Mouse (Mus musculus): ENCODE results near the gene Olfr648. TPM values are rescaled to one million over a fixed set of nuclear protein-coding genes. Genes with fewer than 3 reads are reported as not detected.

Gene Olfr648
- polyA plus RNA-seq, 1 experiment from 2014 or later = 0.19 TPM

- Histone ChIP-seq H3K27ac (ENCODE audit: low read depth, low read length) (no peak overlapping the region), H3K4me2 (no peak overlapping the region), H3K27me3 (replicated peaks; ENCODE audit: control insufficient read depth, insufficient read depth, low read length) (no peaks in the 10 kb centered on the region), H3K4me3 (ENCODE audit: low read depth, low read length) (no peak overlapping the region), H3K9me3 (ENCODE audit: control insufficient read depth, low read length) (no peaks in the 10 kb centered on the region), H3K36me3 (ENCODE audit: control insufficient read depth, insufficient read depth, low read length) (no peaks in the 10 kb centered on the region), H3K4me1 (replicated peaks; ENCODE audit: control insufficient read depth, insufficient read depth, low read length) (no peaks in the 10 kb centered on the region), H3K9ac (ENCODE audit: low read depth, low read length) (no peak overlapping the region)
- DNase-seq (ENCODE audit: low spot score) = no peak
- WGBS = 54% methylated on average over 9 of the region's 9 CpGs
- ATAC-seq (replicated peaks; ENCODE audit: low FRiP score) = no peak
Measured at GRCm38 (mm10) chr7:104191275-104191674, 8.1 kb upstream of the Olfr648 start.

GRCm38 (mm10) chr7:104179074-104179473 lies 4.1 kb downstream of the Olfr648 start:
- DNase-seq (ENCODE audit: low spot score) (no peak), ATAC-seq (replicated peaks; ENCODE audit: low FRiP score) (no peak)
- H3K9ac ChIP-seq (ENCODE audit: low read depth, low read length) = no peak overlapping the region
- WGBS = 88% methylated on average over 1 of the region's 1 CpGs
- no peaks in the 10 kb centered on the region for H3K4me1 ChIP-seq (replicated peaks; ENCODE audit: control insufficient read depth, insufficient read depth, low read length)
- no peaks in the 10 kb centered on the region for H3K36me3 ChIP-seq (ENCODE audit: control insufficient read depth, insufficient read depth, low read length)
- no peak overlapping the region for H3K4me3 ChIP-seq (ENCODE audit: low read depth, low read length)
- H3K27me3 ChIP-seq (replicated peaks; ENCODE audit: control insufficient read depth, insufficient read depth, low read length) = no peaks in the 10 kb centered on the region
- H3K27ac ChIP-seq (ENCODE audit: low read depth, low read length) = no peak overlapping the region
- H3K4me2 ChIP-seq = no peak overlapping the region
- no peaks in the 10 kb centered on the region for H3K9me3 ChIP-seq (ENCODE audit: control insufficient read depth, low read length)

- Histone ChIP-seq H3K9ac (ENCODE audit: low read depth, low read length) (no peak overlapping the region), H3K4me1 (replicated peaks; ENCODE audit: control insufficient read depth, insufficient read depth, low read length) (no peaks in the 10 kb centered on the region), H3K36me3 (ENCODE audit: control insufficient read depth, insufficient read depth, low read length) (no peaks in the 10 kb centered on the region), H3K4me2 (no peak overlapping the region), H3K27me3 (replicated peaks; ENCODE audit: control insufficient read depth, insufficient read depth, low read length) (no peaks in the 10 kb centered on the region), H3K27ac (ENCODE audit: low read depth, low read length) (no peak overlapping the region), H3K9me3 (ENCODE audit: control insufficient read depth, low read length) (no peaks in the 10 kb centered on the region), H3K4me3 (ENCODE audit: low read depth, low read length) (no peak overlapping the region)
- 74% methylated on average over 5 of the region's 5 CpGs for WGBS
- ATAC-seq (replicated peaks; ENCODE audit: low FRiP score) = no peak
- no peak for DNase-seq (ENCODE audit: low spot score)
Measured at GRCm38 (mm10) chr7:104178422-104179054, 4.7 kb downstream of the Olfr648 start.

DNA sequence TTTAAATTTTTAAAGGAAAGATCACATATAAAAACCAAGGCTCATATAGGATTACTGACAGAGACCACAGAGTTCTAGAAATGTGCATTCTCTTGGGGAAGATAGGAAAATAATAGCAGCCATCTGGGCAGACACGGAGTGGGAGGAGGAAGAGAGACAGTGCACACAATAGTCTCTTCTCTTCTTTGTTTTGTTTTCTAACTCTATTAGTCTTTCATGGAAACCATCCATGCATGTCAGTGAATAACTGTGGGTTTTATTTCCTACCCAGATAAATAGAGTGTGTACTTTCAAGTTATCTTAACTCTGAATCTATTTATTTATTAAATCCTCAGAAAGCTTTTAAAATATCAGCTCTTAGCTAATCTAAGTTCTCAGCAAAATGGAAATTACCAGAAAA lies 8.1 kb downstream of the Olfr648 start:
- Histone ChIP-seq H3K27me3 (replicated peaks; ENCODE audit: control insufficient read depth, insufficient read depth, low read length) (no peaks in the 10 kb centered on the region), H3K36me3 (ENCODE audit: control insufficient read depth, insufficient read depth, low read length) (no peaks in the 10 kb centered on the region), H3K4me1 (replicated peaks; ENCODE audit: control insufficient read depth, insufficient read depth, low read length) (no peaks in the 10 kb centered on the region), H3K9me3 (ENCODE audit: control insufficient read depth, low read length) (no peaks in the 10 kb centered on the region), H3K27ac (ENCODE audit: low read depth, low read length) (no peak overlapping the region), H3K4me2 (no peak overlapping the region), H3K9ac (ENCODE audit: low read depth, low read length) (no peak overlapping the region), H3K4me3 (ENCODE audit: low read depth, low read length) (no peak overlapping the region)
- WGBS = 75% methylated on average over 1 of the region's 1 CpGs
- ATAC-seq (replicated peaks; ENCODE audit: low FRiP score) (no peak), DNase-seq (ENCODE audit: low spot score) (no peak)

DNA sequence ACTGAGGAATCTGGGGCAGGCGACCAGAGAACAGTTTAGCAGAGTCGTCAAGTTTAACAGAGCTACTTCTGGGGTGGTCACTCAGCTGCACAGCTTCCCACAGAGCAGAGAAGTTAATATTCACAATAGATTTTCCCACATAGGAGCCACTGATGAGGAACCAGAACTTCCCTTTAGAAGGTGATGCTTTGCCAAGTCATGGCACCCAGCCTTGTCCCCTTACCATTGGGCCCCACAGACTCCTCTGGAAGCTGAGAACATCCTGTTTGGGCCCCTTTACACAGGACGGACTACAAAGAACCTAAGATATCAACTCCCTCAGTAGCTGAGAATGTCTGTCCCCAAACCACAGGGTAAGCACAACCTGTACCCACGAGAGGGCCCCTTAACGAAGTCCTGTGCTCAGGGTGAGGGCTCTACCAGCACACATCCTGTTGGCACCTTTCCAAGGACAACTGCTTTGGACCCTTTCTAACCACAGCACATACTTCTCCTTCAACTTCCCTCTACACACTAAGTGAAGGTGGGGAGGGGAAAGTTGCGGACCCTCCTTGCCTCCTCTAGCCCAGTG lies 13.5 kb downstream of the Olfr648 start:
- H3K4me3 ChIP-seq (ENCODE audit: low read depth, low read length) = no peak overlapping the region
- no peak overlapping the region for H3K9ac ChIP-seq (ENCODE audit: low read depth, low read length)
- H3K27ac ChIP-seq (ENCODE audit: low read depth, low read length) = no peak overlapping the region
- no peaks in the 10 kb centered on the region for H3K36me3 ChIP-seq (ENCODE audit: control insufficient read depth, insufficient read depth, low read length)
- no peak for DNase-seq (ENCODE audit: low spot score)
- no peaks in the 10 kb centered on the region for H3K27me3 ChIP-seq (replicated peaks; ENCODE audit: control insufficient read depth, insufficient read depth, low read length)
- WGBS = 53% methylated on average over 6 of the region's 6 CpGs
- H3K9me3 ChIP-seq (ENCODE audit: control insufficient read depth, low read length) = no peaks in the 10 kb centered on the region
- no peak overlapping the region for H3K4me2 ChIP-seq
- no peaks in the 10 kb centered on the region for H3K4me1 ChIP-seq (replicated peaks; ENCODE audit: control insufficient read depth, insufficient read depth, low read length)
- no peak for ATAC-seq (replicated peaks; ENCODE audit: low FRiP score)

DNA sequence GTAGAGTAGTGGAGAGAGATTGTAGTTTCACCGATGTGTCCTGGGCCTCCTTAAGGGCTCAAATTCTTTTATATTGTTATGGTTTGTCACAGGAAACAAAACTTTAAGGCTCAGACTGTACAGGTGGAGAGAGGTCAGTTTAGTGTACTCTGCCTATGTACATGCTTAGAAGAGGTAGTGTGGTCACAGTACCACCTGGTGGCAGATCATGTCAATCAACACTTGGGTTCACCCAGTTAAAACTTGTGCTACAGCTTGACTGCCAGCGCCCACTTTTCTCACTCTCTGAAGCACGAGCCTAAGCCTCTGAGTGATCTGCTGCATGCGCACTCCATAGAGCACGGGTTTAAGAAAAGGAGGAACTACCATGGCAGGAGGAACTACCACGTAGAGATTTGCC lies 16.1 kb downstream of the Olfr648 start:
- Histone ChIP-seq H3K4me3 (ENCODE audit: low read depth, low read length) (no peak overlapping the region), H3K4me1 (replicated peaks; ENCODE audit: control insufficient read depth, insufficient read depth, low read length) (no peaks in the 10 kb centered on the region), H3K9ac (ENCODE audit: low read depth, low read length) (no peak overlapping the region), H3K9me3 (ENCODE audit: control insufficient read depth, low read length) (no peaks in the 10 kb centered on the region), H3K27ac (ENCODE audit: low read depth, low read length) (no peak overlapping the region), H3K27me3 (replicated peaks; ENCODE audit: control insufficient read depth, insufficient read depth, low read length) (no peaks in the 10 kb centered on the region), H3K4me2 (no peak overlapping the region), H3K36me3 (ENCODE audit: control insufficient read depth, insufficient read depth, low read length) (no peaks in the 10 kb centered on the region)
- ATAC-seq (replicated peaks; ENCODE audit: low FRiP score) (no peak; the same call in 1 of the 2 replicates), DNase-seq (ENCODE audit: low spot score) (no peak)
- WGBS = 59% methylated on average over 6 of the region's 6 CpGs

DNA sequence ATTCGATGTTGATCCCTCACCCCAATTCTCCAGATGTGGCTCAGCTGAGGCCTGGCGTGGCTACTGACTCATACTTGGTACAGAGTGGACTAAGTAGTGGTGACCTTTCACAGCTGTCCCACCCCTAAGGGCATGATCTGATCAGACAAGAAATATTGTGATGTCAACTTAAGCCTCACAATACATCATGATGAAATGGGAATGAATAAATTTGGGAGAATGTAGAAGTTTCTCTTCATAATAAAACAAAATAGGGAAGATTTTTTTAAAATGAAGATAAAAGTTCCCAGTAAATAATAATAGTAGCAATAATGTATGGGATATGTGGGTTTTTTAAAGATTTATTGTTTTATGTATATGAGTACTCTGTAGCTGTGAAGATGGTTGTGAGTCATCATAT lies 32.7 kb downstream of the Olfr648 start, which contains the start of gene Ubqlnl:
TSS of gene Ubqlnl (minus strand) at position 101 of the 400 bp plus-strand sequence.
- Histone ChIP-seq H3K4me2 (no peak within 1 kb of the TSS), H3K27ac (ENCODE audit: low read depth, low read length) (no peak within 1 kb of the TSS), H3K9me3 (ENCODE audit: control insufficient read depth, low read length) (no peaks in the 10 kb centered on the region), H3K36me3 (ENCODE audit: control insufficient read depth, insufficient read depth, low read length) (no peaks in the 10 kb centered on the region), H3K4me3 (ENCODE audit: low read depth, low read length) (no peak within 1 kb of the TSS), H3K4me1 (replicated peaks; ENCODE audit: control insufficient read depth, insufficient read depth, low read length) (no peaks in the 10 kb centered on the region), H3K27me3 (replicated peaks; ENCODE audit: control insufficient read depth, insufficient read depth, low read length) (no peaks in the 10 kb centered on the region), H3K9ac (ENCODE audit: low read depth, low read length) (no peak within 1 kb of the TSS)
- no peak for DNase-seq (ENCODE audit: low spot score)
- WGBS = 90% methylated on average over 2 of the region's 2 CpGs
- ATAC-seq (replicated peaks; ENCODE audit: low FRiP score) = no peak

DNA sequence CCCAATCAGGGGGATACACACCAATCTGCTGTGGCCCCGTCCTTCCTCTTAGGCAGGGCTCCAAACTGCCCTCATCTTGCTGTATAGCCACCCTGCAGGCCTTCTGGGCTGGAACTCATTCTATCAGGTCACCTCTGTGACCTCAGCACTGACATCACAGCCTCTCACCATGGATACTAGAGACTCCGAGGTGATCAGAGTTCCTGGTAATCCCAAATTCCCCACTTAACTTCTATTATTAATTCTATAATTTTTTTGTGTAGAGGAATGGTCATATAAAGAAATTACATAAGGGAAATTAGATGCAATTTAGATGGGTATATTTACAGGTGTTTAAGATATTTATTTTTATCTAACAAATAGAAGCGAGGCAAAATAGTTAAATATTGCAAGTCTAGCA lies 40.0 kb downstream of the Olfr648 start, which contains the start of gene Ubqln3:
TSS of gene Ubqln3 (minus strand) at position 101 of the 400 bp plus-strand sequence.
- no peak within 1 kb of the TSS for H3K4me3 ChIP-seq (ENCODE audit: low read depth, low read length)
- H3K27ac ChIP-seq (ENCODE audit: low read depth, low read length) = no peak within 1 kb of the TSS
- no peak within 1 kb of the TSS for H3K4me2 ChIP-seq
- DNase-seq (ENCODE audit: low spot score) (no peak), ATAC-seq (replicated peaks; ENCODE audit: low FRiP score) (no peak)
- H3K9me3 ChIP-seq (ENCODE audit: control insufficient read depth, low read length) = no peaks in the 10 kb centered on the region
- WGBS = 65% methylated on average over 3 of the region's 3 CpGs
- no peak within 1 kb of the TSS for H3K9ac ChIP-seq (ENCODE audit: low read depth, low read length)
- no peaks in the 10 kb centered on the region for H3K36me3 ChIP-seq (ENCODE audit: control insufficient read depth, insufficient read depth, low read length)
- no peaks in the 10 kb centered on the region for H3K4me1 ChIP-seq (replicated peaks; ENCODE audit: control insufficient read depth, insufficient read depth, low read length)
- no peaks in the 10 kb centered on the region for H3K27me3 ChIP-seq (replicated peaks; ENCODE audit: control insufficient read depth, insufficient read depth, low read length)

DNA sequence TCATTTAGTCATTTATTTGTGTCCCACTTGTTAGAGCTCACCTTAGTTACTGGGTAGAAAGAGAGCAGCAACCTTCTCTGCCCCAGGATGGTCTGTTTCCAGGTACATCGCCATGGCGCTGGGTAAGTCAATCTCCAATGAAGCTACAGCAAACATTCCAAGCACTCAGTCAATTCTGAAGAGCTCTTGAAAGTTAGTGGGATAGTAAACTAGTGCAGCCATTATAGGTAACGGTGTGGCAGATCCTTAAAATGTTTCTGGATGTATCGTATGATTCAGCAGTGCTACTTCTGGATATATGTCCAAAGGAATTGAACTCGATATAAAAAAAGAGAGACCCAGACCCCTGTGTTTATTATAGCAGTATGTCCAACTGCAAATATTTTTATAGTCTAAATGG lies 45.9 kb downstream of the Olfr648 start, which contains the start of gene Olfr643:
TSS of gene Olfr643 (minus strand) at position 101 of the 400 bp plus-strand sequence.
- 81% methylated on average over 5 of the region's 5 CpGs for WGBS
- Histone ChIP-seq H3K9me3 (ENCODE audit: control insufficient read depth, low read length) (no peaks in the 10 kb centered on the region), H3K27ac (ENCODE audit: low read depth, low read length) (no peak within 1 kb of the TSS), H3K9ac (ENCODE audit: low read depth, low read length) (no peak within 1 kb of the TSS), H3K4me1 (replicated peaks; ENCODE audit: control insufficient read depth, insufficient read depth, low read length) (no peaks in the 10 kb centered on the region), H3K4me2 (no peak within 1 kb of the TSS), H3K27me3 (replicated peaks; ENCODE audit: control insufficient read depth, insufficient read depth, low read length) (no peaks in the 10 kb centered on the region), H3K36me3 (ENCODE audit: control insufficient read depth, insufficient read depth, low read length) (no peaks in the 10 kb centered on the region), H3K4me3 (ENCODE audit: low read depth, low read length) (no peak within 1 kb of the TSS)
- ATAC-seq (replicated peaks; ENCODE audit: low FRiP score) = no peak
- no peak for DNase-seq (ENCODE audit: low spot score)
